Mouse (Mus musculus) heart, adult 18-20 months (tissue): Measurements from ENCODE around the gene Txk. TPM values are rescaled to one million over a fixed set of nuclear protein-coding genes. Genes with fewer than 3 reads are reported as not detected.

ENCODE experiments used
- DNase-seq, 2 experiments: peaks; one replicate each; pipeline ENCODE4 v3.0.0; 2021 to 2022; ENCODE audit warnings: mixed read lengths in 1 of 2
- total RNA-seq, 2 experiments: library from RNA; stranded (reverse); gene quantifications; 2 replicates each; pipeline ENCODE4 v1.2.3; 2021

Txk gene
- total RNA-seq, 2 experiments from 2014 or later: 0.10 to 0.51 TPM

DNA sequence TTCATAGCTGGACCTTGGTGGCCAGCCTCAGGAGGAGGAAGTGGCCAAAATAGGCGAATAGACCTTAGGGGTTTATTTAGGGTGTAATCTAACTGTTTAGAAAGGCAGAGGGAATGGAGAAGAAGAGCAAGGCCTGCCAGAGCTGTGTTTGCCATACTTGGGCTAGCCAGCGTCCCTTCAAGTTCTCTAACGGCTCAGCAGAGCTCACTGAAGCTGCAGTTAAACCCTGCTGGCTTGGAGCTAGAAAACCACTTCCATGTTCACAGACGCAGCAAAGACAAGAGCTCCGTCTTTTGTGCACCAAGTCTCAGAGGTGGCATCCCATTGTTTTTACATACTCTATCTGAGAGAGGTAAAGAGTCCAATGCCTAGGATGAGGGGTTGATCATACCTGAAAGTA, 2.4 kb downstream of the Txk start:
- no peak for DNase-seq

DNA sequence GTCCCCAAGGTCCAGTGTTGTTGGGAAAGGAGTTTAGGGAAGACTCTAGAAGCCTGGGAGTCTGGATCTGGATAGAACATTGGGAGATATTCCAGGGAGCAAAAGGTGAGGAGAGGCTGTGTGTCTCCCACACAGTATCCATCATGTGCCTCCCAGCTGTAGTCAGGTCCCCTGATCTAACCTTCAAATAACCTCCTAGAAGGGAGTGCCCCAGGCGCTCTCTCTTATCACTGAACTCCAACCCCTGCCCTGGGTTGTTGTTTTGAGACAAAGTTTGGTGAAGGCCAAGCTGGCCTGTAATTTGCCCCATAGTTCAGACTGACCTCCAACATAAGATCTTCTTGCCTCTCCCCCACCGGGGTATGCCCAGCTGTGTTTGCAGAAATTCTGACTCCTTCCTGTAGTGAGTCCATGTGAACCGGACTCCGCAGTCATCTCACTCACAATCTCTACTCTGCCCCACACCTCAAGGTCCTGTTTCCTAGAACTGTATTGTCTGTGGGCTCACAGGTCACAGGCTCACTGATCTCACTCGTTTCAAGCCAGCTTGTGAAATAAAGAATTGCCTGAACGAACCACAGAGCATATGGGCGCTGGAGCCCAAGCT, 3.8 kb downstream of the Txk start:
- DNase-seq: no peak

- peak in 1 of 2 experiments; percentile 14 for DNase-seq
These were observed 5.2 kb downstream of the Txk start for GRCm38 (mm10) chr5:72747384-72747783.

- no peak for DNase-seq
These were observed 6.1 kb downstream of the Txk start for GRCm38 (mm10) chr5:72746461-72746860.

DNA sequence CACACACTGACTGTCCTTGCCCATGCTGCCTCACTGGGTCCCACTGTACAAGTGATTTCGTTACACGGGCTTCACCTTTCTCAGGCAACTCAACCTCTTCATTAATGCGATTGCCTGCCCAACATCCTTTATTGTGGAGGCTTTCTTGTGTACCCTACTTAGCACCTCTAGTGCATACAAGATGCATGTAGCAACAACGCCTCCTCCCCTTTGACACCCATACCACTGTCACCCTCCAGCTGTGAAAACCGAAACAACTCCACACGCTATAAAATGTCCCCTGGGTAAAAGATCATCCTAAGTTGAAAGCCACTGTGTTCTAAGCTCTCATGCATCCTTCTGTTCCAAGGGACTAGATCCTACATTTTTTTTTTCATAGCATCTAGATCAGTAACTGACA, 9.5 kb downstream of the Txk start:
- no peak for DNase-seq

DNA sequence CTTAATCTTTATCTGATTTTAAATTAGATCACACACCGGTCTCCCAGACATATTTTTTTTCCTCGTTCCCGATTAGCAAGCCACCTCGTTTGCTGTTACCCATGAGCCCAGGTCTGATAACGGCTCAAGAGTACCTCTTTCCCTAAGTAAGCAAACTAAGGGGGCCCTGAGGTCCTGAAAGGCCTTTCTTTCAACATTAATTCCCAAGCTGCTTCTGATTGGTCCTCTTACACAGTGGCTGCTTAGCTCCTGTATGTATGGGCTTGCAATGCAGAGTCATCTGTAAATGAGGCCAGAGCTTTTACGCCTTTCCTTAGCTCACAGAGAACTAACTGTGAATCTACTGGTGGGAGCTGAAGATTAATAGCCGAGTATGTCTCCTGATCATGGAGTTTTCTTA, 15.7 kb downstream of the Txk start:
- no peak for DNase-seq

DNA sequence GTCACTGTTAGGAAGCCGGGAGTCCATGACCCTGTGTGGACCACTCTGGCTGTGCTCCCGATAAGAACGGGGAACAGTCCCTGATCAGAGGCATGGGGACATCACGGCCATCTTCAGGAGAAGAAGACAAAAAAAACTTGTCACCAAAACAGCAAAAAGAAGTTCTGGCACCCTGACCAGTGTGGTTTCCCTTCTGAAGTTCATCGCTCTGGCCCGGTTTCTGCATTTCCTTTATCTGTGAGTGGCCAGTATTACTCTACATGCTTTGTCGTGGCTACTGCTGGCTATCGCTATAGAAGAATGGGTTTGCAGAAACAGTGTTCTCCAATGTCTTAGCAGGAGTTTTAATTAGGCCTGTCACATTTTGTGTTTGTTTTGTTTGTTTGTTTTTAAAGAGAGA, 16.1 kb downstream of the Txk start:
- no peak for DNase-seq

GRCm38 (mm10) chr5:72735763-72736162, 16.8 kb downstream of the Txk start:
- no peak for DNase-seq

DNA sequence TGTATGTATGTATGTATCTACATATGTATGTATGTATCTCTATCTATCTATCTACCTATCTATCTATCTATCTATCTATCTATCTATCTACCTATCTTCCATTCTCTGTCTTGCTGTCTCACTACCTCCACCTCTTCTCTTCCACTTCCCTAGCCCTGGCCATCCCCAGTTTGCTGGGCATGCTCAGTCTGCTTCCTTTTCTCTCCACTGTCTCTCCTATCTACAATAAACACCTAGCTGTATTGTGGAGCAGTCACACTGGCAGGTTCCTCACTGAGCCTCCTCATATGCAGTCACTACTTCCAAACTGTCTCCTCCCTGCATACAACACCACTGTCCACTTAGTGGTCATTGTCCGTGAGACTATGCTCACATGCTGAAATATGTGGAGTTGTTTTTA, 19.7 kb downstream of the Txk start:
- no peak for DNase-seq

GRCm38 (mm10) chr5:72725404-72725803, 27.2 kb downstream of the Txk start:
- DNase-seq: no peak

GRCm38 (mm10) chr5:72723429-72723828, 29.1 kb downstream of the Txk start:
- DNase-seq: no peak

- no peak for DNase-seq
These were observed 32.0 kb downstream of the Txk start for GRCm38 (mm10) chr5:72720587-72720986.

DNA sequence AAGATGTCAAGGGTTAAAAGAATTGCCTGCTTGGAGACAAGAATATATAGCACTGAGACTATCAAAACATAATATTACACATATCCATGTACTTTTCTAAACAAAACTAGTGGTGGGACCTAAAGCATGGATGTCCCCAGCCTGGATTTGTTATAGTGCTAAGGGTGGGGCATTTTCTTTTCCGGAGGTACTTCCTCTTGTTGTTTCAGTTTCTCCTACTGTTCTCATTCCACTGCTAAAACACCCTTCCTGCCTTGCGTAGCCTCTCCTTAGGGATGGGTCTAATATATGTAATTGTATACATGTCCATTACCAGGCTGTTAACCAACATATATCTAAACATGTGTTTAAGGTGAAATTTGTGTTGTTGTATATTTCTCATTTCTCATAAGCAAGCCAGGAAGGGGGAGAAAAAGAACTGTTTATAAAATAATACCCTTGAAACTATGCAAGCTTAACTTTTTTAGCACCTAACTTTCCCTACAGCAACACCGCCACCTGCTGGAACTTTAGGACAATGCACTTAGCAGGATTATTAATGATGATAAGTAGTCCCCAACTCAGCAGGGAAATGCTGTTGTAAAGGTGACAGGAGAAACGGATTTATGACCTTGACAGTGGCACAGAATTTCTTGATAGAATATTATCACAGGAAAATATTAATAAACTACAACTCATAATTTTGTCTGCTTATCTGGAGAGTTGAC, 41.9 kb downstream of the Txk start:
- DNase-seq: peak; percentile 42 to 83

DNA sequence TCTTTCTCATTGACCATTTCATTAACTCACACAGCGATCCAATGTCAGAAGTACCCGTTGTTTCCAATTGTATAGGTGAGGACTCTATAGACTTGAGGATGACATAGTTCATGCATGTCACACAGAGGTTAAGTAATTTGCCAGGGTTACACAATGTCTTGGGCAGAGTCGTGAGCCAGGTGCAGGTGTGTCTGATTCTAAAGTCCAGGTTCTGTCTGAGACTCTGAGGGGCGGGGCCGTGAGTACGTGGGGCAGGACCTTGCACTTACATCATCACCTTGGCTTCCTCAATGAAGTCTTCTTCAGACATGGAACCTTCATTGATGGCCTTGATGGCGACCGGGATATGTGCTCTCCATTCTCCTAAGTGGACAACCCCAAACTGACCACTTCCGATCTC, 42.6 kb downstream of the Txk start:
- DNase-seq: no peak

- no peak for DNase-seq
These were observed 43.1 kb downstream of the Txk start for GRCm38 (mm10) chr5:72709451-72709850.

DNA sequence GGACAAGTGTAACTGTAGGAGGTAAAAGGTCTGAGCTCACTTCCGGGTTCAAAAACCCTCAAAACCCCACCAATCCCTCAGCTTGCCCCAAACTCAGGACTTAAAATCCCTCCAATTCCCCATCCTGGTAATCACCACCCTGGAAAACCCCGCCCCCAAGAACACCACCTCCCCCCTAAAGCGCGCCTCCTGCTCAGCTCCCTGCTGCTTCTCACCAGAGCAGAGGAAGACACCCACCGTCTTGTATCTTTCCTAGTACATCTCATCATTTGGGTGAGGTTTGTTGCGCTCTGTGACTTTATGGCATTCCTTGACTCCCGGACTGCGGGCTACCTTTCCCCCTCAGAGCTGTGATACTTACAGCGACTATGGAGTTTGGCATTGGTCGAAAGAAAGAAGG, 45.9 kb downstream of the Txk start:
- DNase-seq: no peak

DNA sequence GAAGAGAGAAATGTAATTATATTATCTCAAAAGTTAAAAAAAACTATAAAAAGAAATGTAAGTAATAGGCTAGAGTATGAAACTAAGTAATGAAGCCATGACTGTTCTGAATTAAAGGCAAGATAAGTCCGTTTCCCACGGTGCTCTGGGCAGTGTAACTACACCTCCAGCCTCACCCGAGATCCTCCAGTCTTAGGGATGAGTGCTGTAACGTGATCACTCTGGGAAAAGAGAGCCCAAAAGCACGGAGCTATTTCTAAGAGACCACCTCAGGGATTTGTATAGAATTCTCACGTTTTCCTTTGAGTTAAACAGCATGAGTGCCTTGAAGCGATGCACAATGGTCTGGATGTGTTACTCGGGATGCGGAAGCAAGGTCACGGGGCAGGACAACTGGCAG, 46.5 kb downstream of the Txk start:
- DNase-seq: no peak

DNA sequence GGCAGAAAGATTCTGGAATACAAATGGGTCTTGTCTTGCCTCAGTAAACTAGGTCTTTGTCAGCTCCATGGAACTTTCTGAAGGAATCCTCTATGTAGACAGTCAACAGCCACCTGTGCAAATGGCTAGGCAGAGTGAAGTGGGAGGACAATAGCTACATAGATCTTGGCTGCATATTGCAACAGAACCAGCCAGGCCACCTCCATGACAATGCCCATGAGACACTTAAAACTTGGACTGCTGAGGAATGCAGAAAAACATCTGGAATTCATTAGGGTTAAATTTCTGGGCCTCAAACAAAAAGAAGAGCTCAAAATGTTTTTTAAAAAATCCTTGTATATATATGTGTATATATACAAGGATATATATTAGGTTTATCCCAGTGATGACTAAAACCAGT, 50.4 kb downstream of the Txk start:
- no peak for DNase-seq

GRCm38 (mm10) chr5:72699500-72699818, 53.1 kb downstream of the Txk start:
- DNase-seq: no peak

- no peak for DNase-seq
These were observed 53.6 kb downstream of the Txk start for GRCm38 (mm10) chr5:72698818-72699499.

DNA sequence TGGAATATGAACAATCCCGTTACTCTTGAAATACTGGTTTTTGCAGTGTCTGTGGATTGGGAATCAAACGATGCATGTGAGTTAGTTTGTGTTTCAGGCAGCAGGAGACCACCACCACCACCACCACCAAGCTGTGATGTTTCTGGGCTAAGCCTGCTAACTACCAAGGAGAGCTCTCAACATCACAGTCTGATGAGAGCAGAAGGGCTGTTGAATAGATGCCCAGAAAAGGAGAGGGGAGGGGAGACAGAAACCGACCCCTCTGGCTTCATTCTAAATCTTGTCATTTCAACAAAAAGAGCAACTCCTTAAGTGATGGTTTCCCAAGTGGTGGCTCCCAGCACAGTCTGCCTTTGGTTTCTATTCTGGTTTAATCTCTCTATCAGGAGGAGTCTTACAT, 54.2 kb downstream of the Txk start:
- DNase-seq: no peak

- DNase-seq: no peak
These were observed 56.1 kb downstream of the Txk start for GRCm38 (mm10) chr5:72696491-72696890.

GRCm38 (mm10) chr5:72694684-72695083, 57.9 kb downstream of the Txk start:
- DNase-seq: no peak

- no peak for DNase-seq
These were observed 62.1 kb downstream of the Txk start for GRCm38 (mm10) chr5:72690516-72690915.
